8 mouse cellular contexts compared by ENCODE assay signal in genomic region chr17:29347126-29347644, GRCm38 (mm10). TPM values are rescaled to one million over a fixed set of nuclear protein-coding genes. Genes with fewer than 3 reads are reported as not detected.
DNase-seq lines count a peak whose midpoint lies in the region; ATAC-seq lines count a peak whose summit lies in the region.

No protein-coding gene starts in this region.

- peaks cover 12% of the 10 kb centered on the region for H3K36me3 ChIP-seq in hindbrain, embryonic 12.5 days
- no peaks in the 10 kb centered on the region for H3K36me3 ChIP-seq in liver, embryonic 16.5 days (ENCODE audit: control insufficient read depth, insufficient read depth)
- peaks cover 16% of the 10 kb centered on the region; the same call in 1 of the 2 replicates for H3K36me3 ChIP-seq in stomach, embryonic 15.5 days

- DNase-seq in gastrocnemius, postnatal 10 days, result peak; percentile 48
- no peak for DNase-seq in gastrocnemius, adult 18-20 months (ENCODE audit: low spot score)
- peak; percentile 55 for DNase-seq in A20 (ENCODE audit: low read depth, low spot score)
- peak; percentile 46 for DNase-seq in cerebellum, adult 8-10 months
- no peak for DNase-seq in left cerebral cortex, postnatal 25 days (ENCODE audit: low spot score in 2 of 2)

- H3K4me1 ChIP-seq in hindbrain, embryonic 12.5 days, result peaks cover 34% of the 10 kb centered on the region
- peaks cover 27% of the 10 kb centered on the region for H3K4me1 ChIP-seq in liver, embryonic 16.5 days (ENCODE audit: control insufficient read depth, low read depth, low read length)
- H3K4me1 ChIP-seq in stomach, embryonic 15.5 days, result peaks cover 29% of the 10 kb centered on the region

- peak overlapping the region; percentile 75 for H3K4me2 ChIP-seq in hindbrain, embryonic 12.5 days (replicated peaks)
- peak overlapping the region; percentile 84 for H3K4me2 ChIP-seq in liver, embryonic 16.5 days (ENCODE audit: low read depth, low read length)
- H3K4me2 ChIP-seq in stomach, embryonic 15.5 days, result peak overlapping the region; percentile 66

- WGBS in hindbrain, embryonic 12.5 days, result 1% methylated on average over 43 of the region's 45 CpGs
- under 1% methylated on average over 45 of the region's 45 CpGs for WGBS in liver, embryonic 16.5 days (ENCODE audit: insufficient replicate concordance)
- under 1% methylated on average over 44 of the region's 45 CpGs for WGBS in stomach, embryonic 15.5 days

- H3K9ac ChIP-seq in hindbrain, embryonic 12.5 days, result peak overlapping the region; percentile 96
- H3K9ac ChIP-seq in liver, embryonic 16.5 days (ENCODE audit: low read depth, low read length), result peak overlapping the region; percentile 84
- peak overlapping the region; percentile 77 for H3K9ac ChIP-seq in stomach, embryonic 15.5 days

- peak overlapping the region; percentile 92 for H3K27ac ChIP-seq in hindbrain, embryonic 12.5 days
- H3K27ac ChIP-seq in liver, embryonic 16.5 days (ENCODE audit: low read length), result peak overlapping the region; percentile 80
- H3K27ac ChIP-seq in stomach, embryonic 15.5 days, result peak overlapping the region; percentile 93

- ATAC-seq in hindbrain, embryonic 12.5 days (ENCODE audit: low FRiP score), result peak; percentile 57; the same call in 1 of the 2 replicates
- no peak for ATAC-seq in liver, embryonic 16.5 days (ENCODE audit: low read depth)
- ATAC-seq in stomach, embryonic 15.5 days (ENCODE audit: insufficient read depth, low FRiP score, low read depth), result no peak; the same call in 1 of the 2 replicates

- H3K4me3 ChIP-seq in hindbrain, embryonic 12.5 days, result peak overlapping the region; percentile 95
- H3K4me3 ChIP-seq in liver, embryonic 16.5 days (ENCODE audit: low read depth, low read length), result peak overlapping the region; percentile 92
- peak overlapping the region; percentile 84 for H3K4me3 ChIP-seq in stomach, embryonic 15.5 days (replicated peaks)

- intact Hi-C loops in left cerebral cortex, postnatal 25 days (cut with DNase I), result no loop called here

- no peaks in the 10 kb centered on the region for H3K27me3 ChIP-seq in hindbrain, embryonic 12.5 days
- no peaks in the 10 kb centered on the region for H3K27me3 ChIP-seq in liver, embryonic 16.5 days (ENCODE audit: control insufficient read depth, insufficient read depth, low read depth, low read length)
- H3K27me3 ChIP-seq in stomach, embryonic 15.5 days (replicated peaks), result no peaks in the 10 kb centered on the region

- H3K9me3 ChIP-seq in hindbrain, embryonic 12.5 days (replicated peaks), result no peaks in the 10 kb centered on the region
- no peaks in the 10 kb centered on the region for H3K9me3 ChIP-seq in liver, embryonic 16.5 days (replicated peaks; ENCODE audit: control insufficient read depth, low read length)
- H3K9me3 ChIP-seq in stomach, embryonic 15.5 days, result no peaks in the 10 kb centered on the region

RNA-seq across cellular contexts. Expression of gene Mtch1, which starts 0.5 kb away (rescaled TPM):
- total RNA-seq in gastrocnemius, postnatal 10 days (2021), result 100 to 1,000 TPM; 197 to 221 TPM
- 10 to 100 TPM; 80.1 to 88.4 TPM for total RNA-seq in gastrocnemius, adult 18-20 months (2021)
- polyA plus RNA-seq in hindbrain, embryonic 12.5 days (2016; fragmentation: Nextera tagmentation; extraction: Ambion mirVana), result 438 and 466 TPM in 2 replicates
- 33.3 and 48.5 TPM in 2 replicates for polyA plus RNA-seq in liver, embryonic 16.5 days (2015; fragmentation: Nextera tagmentation; extraction: Ambion mirVana)
- 250 and 272 TPM in 2 replicates for polyA plus RNA-seq in stomach, embryonic 15.5 days (2015; fragmentation: Nextera tagmentation; extraction: Ambion mirVana)
- total RNA-seq in left cerebral cortex, postnatal 25 days (2021), result 100 to 1,000 TPM; 553 to 573 TPM

RNA-seq across cellular contexts. Expression of gene Fgd2, which starts 13.5 kb away (rescaled TPM):
- 1 to 10 TPM; 3.5 to 3.9 TPM for total RNA-seq in gastrocnemius, postnatal 10 days (2021)
- 1 to 10 TPM in 1 of 2 experiments, under 1 TPM in 1; 0.68 to 1.6 TPM for total RNA-seq in gastrocnemius, adult 18-20 months (2021)
- polyA plus RNA-seq in hindbrain, embryonic 12.5 days (2016; fragmentation: Nextera tagmentation; extraction: Ambion mirVana), result 4.3 and 7.0 TPM in 2 replicates
- 7.7 and 8.1 TPM in 2 replicates for polyA plus RNA-seq in liver, embryonic 16.5 days (2015; fragmentation: Nextera tagmentation; extraction: Ambion mirVana)
- 11.3 and 12.5 TPM in 2 replicates for polyA plus RNA-seq in stomach, embryonic 15.5 days (2015; fragmentation: Nextera tagmentation; extraction: Ambion mirVana)
- 1 to 10 TPM; 5.2 to 6.8 TPM for total RNA-seq in left cerebral cortex, postnatal 25 days (2021)

RNA-seq across cellular contexts. Expression of gene Pi16, which starts 29.7 kb away (rescaled TPM):
- 10 to 100 TPM; 38.8 to 45.1 TPM for total RNA-seq in gastrocnemius, postnatal 10 days (2021)
- total RNA-seq in gastrocnemius, adult 18-20 months (2021), result 10 to 100 TPM; 16.2 to 23.7 TPM
- 0.97 and 1.2 TPM in 2 replicates for polyA plus RNA-seq in hindbrain, embryonic 12.5 days (2016; fragmentation: Nextera tagmentation; extraction: Ambion mirVana)
- polyA plus RNA-seq in liver, embryonic 16.5 days (2015; fragmentation: Nextera tagmentation; extraction: Ambion mirVana), result 2.0 and 2.6 TPM in 2 replicates
- polyA plus RNA-seq in stomach, embryonic 15.5 days (2015; fragmentation: Nextera tagmentation; extraction: Ambion mirVana), result 1.6 and 1.9 TPM in 2 replicates
- 1 to 10 TPM; 1.1 to 1.5 TPM for total RNA-seq in left cerebral cortex, postnatal 25 days (2021)

Comparison
In these comparisons a context has a peak if more than half of its experiments do, and no peak if none do; other contexts are left out.
1. DNase-seq: peak in gastrocnemius, postnatal 10 days (single experiment), A20 (single experiment) and cerebellum, adult 8-10 months (single experiment); none in gastrocnemius, adult 18-20 months (single experiment) and left cerebral cortex, postnatal 25 days (0 of 2).
2. RNA of gene Pi16, which starts 29.7 kb away (total RNA-seq): 38.8 to 45.1 TPM in gastrocnemius, postnatal 10 days and 16.2 to 23.7 TPM in gastrocnemius, adult 18-20 months; 1.1 to 1.5 TPM in left cerebral cortex, postnatal 25 days; every median in the first group is over 4 times any median in the second.
3. Peak in every context shown above with its lines, with median percentiles within 50 percentile points of each other: H3K27ac ChIP-seq, H3K4me2 ChIP-seq, H3K4me3 ChIP-seq and H3K9ac ChIP-seq.